Mouse (Mus musculus): Measurements from ENCODE around the gene Dst.
A peak's percentile ranks its signal among the peaks of the same experiment; 100 is the strongest.
"Not testable (repeated sequence)": the region's sequence is repeated elsewhere in the genome, so short reads cannot be mapped to it uniquely, and the experiment has no call there.

Gene Dst

DNA sequence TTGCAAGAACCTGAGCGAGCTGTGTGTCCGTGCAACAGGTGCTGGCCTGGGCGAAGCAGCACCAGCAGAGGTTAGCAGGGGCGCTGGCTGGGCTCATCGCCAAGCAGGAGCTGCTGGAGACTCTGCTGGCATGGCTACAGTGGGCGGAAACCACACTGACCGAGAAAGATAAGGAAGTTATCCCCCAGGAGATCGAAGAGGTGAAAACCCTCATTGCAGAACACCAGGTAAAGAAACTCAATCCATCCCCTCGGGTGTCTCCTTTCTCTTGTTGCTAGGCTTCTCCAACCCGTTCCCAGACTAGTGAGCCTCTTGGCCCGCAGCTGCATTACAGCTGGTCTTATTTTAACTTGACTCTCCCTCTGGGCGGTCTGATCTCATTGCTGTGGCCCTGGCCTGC, 382.3 kb downstream of the Dst start:
- DNase-seq (ENCODE audit: low spot score): no peak

DNA sequence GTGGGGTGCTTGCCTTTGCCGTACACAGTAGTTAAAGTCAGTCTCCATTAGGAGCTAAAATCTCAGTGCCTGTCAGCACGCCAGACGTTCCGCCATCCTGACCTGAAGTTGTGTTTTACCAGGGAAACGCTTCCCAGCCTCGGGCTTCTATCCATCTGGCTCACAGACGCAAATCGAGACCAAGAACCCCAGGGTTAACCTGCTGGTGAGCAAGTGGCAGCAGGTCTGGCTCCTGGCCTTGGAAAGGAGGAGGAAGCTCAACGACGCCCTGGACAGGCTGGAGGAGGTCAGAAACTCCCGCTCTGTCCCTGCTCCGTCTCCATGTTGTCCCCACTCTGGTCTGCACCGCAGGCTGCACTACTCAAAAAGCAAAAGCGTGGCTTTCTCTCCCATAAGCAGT, 385.2 kb downstream of the Dst start:
- DNase-seq (ENCODE audit: low spot score): no peak

DNA sequence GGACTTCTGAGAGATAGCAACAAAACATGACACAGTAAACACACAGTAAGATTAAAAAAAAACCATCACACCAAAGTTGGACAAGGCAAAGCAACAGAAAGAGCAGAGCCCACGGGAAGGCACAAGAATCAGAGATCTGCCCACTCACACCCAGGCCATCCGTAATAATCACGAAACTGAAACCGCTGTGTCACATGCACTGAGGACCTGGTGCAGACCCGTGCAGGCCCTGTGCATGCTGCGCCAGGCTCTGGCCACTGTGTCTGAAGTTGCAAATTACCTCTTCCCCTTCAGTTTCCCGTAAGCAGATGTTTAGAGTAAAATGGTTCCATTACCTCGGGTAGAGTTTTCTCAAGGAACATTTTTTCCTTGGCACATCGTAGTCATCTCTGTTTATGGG, 389.6 kb downstream of the Dst start:
- DNase-seq (ENCODE audit: low spot score): no peak

DNA sequence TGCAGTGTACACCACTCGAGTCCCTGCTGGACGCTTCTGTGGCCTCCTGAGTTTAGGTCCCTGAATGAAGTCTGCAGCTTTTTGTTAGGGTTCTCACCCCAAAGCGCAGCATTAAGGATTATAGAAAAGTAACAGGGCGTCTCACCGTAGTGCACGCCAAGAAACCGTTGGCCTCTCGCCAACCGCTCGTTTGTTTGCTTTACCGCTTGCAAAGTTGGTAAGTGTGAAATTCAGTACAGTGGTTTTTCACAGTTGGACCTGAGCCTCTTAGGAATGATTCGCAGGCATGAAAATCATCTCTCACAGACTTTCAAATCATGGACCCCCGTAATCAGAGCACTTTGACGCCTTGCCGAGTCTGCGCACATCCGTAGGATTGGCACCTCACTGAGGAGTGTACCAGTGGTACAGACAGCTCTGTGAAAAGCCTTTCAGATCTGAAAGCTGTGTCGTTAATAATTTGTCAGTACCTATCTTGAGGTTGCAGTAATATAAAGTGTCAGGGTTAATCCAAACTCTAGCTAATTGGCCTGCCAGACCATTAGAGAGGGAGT, 390.7 kb downstream of the Dst start:
- peak; percentile 62 for DNase-seq (ENCODE audit: low spot score)

DNA sequence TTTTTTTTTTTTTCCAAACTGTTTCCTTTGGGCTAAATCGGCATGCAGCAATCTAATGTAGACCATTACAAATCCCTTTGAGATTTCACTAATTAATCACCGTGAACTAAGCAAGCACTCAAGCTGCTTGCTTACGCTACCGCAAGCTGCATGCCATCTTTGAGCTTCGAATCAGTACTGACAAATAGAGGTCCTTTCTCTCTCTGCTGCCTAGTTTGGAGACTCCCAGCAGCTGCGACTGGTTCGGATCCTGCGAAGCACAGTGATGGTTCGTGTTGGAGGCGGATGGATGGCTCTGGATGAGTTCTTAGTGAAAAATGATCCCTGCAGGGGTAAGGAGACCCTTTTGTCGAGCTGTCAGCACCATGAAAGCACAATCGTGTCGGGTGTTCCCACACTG, 391.5 kb downstream of the Dst start:
- no peak for DNase-seq (ENCODE audit: low spot score)

DNA sequence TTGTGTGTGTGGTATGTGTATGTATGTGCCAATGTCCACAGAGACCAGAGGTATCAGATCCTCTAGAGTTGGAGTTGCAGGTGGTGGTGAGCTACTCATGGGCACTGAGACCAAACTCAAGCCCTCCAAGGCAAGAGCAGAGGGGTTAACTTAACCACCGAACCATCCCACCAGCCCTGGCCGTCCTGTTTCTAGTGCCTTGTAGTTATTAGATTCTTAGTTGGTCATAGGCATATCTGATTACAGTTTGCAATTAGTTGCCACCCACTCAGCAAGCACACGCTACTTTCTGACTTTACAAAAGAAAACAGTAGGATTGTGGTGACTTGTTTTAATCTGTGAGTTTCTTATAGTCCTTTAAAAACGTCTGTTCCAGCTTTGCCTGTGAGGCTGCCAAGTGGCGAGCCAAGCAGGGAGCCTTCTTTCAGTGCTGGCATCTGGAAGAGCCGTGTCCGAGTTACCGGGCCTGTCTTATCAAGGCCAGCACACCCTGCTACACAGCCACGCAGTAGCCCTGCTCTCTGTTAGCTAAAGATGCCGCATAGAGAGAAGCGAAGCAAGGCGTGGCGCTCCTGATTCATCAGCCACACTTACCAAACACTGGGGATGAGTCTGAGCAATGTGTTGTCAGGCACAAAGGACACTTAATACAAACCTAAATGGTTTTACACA, 392.4 kb downstream of the Dst start:
- DNase-seq (ENCODE audit: low spot score): no peak

DNA sequence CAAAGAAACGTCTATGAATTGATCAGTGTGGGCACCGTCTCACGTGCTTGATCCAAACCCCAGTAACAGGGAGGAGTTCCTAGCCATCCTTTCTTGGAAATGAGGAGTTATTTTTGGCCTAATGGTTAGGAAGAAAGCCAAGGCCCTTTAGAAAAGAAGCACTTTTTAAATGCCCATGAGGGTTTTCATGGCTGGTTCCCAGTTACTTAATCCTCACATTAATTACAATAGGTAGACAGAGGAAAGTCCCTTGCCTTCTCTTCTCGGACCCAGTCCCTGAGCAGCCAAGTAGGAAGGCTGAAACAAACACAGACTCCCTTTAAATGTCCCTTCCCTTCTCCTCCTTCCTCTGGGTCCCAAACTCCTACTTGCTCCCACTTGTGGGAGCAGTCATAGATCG, 396.2 kb downstream of the Dst start:
- DNase-seq (ENCODE audit: low spot score): no peak

DNA sequence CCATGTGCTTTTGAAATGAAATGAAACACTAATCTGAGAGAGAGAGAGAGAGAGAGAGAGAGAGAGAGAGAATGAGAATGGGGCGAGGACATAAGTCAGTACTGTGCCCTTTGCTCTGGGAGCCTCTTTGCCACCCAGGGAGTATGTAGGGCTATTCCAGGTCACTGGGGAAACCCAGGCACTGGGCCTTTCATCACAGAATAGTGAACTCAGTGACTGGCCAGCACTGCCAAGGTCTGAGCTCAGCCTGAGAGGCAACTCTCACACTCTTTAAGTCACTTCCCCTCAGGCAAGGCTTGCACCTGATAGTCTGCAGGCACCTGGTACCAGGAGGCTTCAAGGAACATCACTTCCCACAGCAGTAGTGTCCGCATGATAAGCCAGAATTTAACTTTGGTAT, 398.7 kb downstream of the Dst start:
- no peak for DNase-seq (ENCODE audit: low spot score)

DNA sequence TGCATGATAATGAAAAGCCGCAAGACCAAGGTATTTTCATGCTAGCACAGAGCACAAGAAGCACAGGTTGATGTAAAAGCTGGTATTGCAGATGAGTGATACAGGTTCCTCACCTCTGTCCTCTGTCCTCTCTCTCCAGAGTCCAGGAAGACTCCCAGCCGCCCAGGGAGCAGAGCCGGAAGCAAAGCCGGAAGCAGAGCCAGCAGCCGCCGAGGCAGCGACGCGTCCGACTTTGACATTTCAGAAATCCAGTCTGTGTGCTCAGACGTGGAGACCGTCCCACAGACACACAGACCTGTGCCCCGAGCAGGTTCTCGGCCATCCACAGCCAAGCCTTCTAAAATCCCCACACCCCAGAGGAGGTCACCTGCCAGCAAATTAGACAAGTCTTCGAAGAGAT, 399.2 kb downstream of the Dst start:
- DNase-seq (ENCODE audit: low spot score): no peak

DNA sequence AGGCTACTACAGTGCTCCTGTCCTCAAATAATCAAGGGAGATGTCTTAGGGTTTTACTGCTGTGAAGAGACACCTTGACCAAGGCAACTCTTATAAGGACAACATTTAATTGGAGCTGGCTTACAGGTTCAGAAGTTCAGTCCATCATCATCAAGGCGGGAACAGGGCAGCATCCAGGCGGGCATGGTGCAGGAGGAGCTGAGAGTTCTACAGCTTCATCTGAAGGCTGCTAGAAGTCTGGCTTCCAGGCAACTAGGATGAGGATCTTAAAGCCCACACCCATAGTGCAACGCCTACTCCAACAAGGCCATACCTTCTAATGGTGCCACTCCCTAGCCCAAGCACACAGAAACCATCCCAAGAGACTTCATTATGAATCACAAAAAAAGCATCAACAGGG, 400.8 kb downstream of the Dst start:
- DNase-seq (ENCODE audit: low spot score): not testable (repeated sequence)

DNA sequence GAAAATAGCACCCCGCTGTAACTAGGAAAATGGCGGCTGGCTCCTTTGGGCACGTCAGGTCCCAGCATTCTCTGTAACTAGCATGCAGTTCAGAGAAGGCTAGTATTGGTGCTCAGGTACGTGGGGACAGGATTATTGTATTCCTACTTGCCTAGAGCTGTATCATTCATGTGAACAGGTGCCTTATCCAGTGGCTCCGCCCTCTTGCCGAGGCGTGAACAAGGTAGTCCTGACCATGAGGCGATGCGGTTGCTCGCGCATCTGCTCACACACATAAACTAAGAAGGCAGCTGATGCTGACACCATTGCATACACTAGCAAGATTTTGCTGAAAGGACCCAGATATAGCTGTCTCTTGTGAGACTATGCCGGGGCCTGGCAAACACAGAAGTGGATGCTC, 401.4 kb downstream of the Dst start:
- DNase-seq (ENCODE audit: low spot score): no peak

DNA sequence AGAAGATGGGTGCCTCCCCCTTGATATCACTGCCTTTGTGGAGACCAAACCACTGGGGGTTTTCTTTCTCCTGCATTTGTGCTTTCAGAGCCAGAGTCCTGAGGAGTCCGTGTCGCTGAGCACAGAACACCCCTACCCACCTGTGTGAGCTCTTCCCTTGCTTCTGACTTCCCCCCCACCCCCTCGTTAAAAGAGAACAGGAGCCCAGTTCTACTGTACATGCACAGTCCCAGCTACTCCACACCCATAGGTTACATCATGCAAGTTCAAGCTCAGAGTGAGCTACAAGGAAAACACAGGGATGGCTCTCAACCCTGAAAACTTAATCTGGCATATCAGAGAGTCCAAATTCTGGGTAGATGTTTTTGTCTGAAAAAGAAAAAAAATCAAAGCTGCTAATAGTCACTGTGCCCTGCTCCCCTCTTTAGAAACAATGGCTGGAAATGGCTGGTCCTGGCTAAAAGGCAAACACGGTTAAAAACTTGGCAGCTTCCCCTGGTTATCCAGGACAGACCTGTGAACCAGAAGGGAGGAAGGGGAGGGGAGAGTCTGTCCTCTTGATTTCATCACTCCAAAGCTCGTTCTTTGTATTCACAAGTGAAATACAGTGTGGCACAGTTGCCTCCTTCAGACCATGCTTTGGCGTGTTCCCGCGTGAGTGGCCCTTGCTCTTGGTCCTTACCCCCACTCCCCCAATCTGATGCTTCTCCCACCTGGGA, 402.7 kb downstream of the Dst start:
- DNase-seq (ENCODE audit: low spot score): no peak

DNA sequence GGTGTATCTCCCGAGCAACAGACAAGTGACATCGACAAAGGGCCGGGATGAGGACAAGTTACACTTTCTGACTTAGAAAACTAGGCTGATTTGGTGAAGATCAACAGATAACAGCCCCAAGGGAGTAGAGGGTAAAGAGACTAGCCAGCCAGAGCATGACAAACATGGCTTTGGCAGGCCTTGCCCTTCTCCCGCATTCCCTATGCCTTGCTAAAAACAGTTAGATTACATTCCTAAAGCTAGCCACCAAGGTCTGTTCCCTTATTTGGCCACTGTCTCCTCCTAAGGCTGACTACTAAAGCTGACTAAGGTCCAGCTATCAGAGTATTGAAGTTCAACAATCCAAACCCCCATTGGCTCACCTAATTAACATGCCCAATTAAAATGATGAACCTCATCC, 404.8 kb downstream of the Dst start:
- DNase-seq (ENCODE audit: low spot score): no peak

DNA sequence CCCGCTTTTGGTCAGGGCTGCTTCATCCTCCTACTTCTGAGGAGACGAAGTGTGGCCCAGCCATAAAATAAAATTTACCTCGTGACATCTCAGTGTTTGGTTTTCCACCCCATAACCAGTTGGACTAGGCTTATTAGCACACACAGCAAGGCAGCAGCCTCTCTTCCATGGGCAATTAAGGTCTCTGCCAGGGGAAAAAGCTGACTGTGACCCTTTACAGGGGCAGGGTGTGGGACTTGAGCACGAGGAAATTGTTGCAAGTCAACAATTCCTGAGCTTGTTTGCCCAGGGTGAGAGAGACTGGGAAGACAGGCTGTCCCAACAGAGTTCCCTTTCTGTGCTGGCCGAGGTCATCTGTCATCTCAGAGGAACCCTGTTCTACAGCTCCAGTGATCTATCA, 407.4 kb downstream of the Dst start:
- peak; percentile 28 for DNase-seq (ENCODE audit: low spot score)

DNA sequence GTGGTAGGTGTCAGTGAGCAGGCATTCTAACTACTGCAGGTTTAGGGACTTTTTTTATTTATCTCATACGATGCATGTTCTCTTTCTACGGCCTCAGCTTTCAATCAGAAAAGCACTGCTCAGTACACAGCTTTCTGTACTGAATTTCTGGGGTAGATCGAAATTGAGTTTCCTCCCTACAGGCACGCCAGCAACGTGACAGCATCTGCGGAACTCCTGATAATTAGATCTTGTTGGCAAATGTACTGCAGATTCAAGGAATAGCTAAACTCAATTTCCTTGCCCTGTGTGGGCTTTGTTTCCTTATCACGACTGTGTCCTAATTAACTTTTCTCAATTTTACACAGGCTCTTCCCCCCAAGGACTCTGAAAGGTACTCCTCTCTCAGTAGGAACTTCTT, 416.2 kb downstream of the Dst start:
- no peak for DNase-seq (ENCODE audit: low spot score)

DNA sequence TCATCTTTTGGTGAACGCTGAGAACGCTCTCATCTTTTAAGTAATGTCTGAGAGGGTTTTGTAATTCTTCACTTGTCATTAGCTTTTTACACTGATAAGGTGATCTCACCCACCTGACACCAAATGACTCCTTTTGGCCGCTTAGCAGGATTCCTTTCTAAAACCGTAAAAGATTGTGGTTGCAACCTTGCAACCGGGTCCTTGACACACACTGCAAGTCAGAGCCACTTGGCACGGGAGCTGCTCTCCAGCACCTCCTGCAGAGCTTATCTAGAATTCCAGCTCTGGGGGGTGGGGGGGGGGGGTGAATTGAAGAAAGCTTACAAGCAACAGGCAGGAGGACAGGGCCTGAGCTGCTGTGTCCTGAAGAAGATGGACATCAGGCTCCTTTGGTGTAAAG, 420.6 kb downstream of the Dst start:
- no peak for DNase-seq (ENCODE audit: low spot score)

DNA sequence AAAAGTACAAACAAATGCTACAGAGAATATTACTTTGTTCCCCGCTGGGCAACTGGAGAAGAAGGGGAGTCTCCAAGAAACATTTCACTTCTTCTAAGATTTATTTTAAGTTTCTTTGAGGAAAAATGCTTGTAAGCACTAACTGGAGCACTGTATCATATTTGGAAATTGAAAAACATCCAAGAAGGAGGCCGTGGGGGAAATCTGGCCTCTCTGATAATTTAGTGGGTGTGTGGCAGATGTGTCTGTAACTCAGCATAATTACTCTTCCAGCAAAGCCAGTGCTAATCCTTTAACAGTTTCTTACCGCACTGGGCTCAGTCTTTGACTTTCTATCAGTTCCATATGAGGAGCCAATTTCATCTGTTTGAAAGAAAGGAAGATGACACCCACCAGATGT, 423.7 kb downstream of the Dst start:
- DNase-seq (ENCODE audit: low spot score): peak; percentile 8

Measured in lung, postnatal 25 days (tissue).